Mouse (Mus musculus) stomach, embryonic 16.5 days (tissue): Measurements from ENCODE around the gene Mbd4. TPM values are rescaled to one million over a fixed set of nuclear protein-coding genes. Genes with fewer than 3 reads are reported as not detected.

Experiments used
- ATAC-seq: fragments of 200-750 bp; cut with Nextera tagmentation; 2 replicates; pipeline ENCODE4 v1.8.0; 2017; ENCODE audit warnings: moderate number of reproducible peaks, moderate TSS enrichment; ENCODE audit not compliant: insufficient read depth, low FRiP score
- H3K27ac ChIP-seq: fragments of 300-500 bp; sonication (generic); 2 replicates; pipeline ENCODE4 v1.5.1; 2014; ENCODE audit warnings: low read length
- H3K27me3 ChIP-seq: fragments of 300-500 bp; sonication (generic); 2 replicates; pipeline ENCODE4 v1.6.1; 2014; ENCODE audit warnings: low read length, control low read depth, mixed read lengths; ENCODE audit not compliant: control insufficient read depth, insufficient read depth
- H3K36me3 ChIP-seq: fragments of 300-500 bp; sonication (generic); 2 replicates; pipeline ENCODE4 v1.6.1; 2014; ENCODE audit warnings: low read length; ENCODE audit not compliant: control insufficient read depth, insufficient read depth
- H3K4me1 ChIP-seq: fragments of 300-500 bp; sonication (generic); 2 replicates; pipeline ENCODE4 v1.6.1; 2014; ENCODE audit warnings: low read length, control low read depth, mixed read lengths; ENCODE audit not compliant: control insufficient read depth, insufficient read depth
- H3K4me2 ChIP-seq: fragments of 300-500 bp; sonication (generic); 2 replicates; pipeline ENCODE4 v1.6.1; 2014; ENCODE audit warnings: low read depth, low read length, mixed read lengths
- H3K4me3 ChIP-seq: fragments of 300-500 bp; sonication (generic); replicated peaks from 2 replicates; pipeline ENCODE4 v1.5.1; 2014; ENCODE audit warnings: mild to moderate bottlenecking, low read length
- H3K9ac ChIP-seq: fragments of 300-500 bp; sonication (generic); 2 replicates; pipeline ENCODE4 v1.6.1; 2014; ENCODE audit warnings: low read length
- H3K9me3 ChIP-seq: fragments of 300-500 bp; sonication (generic); replicated peaks from 2 replicates; pipeline ENCODE4 v1.6.1; 2016; ENCODE audit warnings: low read length, control low read depth; ENCODE audit not compliant: control insufficient read depth
- WGBS: fragments of 180-500 bp; shearing (Covaris S2); extraction: QIAGEN DNeasy Blood & Tissue Kit; methylation state at CpG from one replicate; pipeline ENCODE4 v1.1.7; 2014; 5-methylcytosine and 5-hydroxymethylcytosine counted together
- polyA plus RNA-seq: library from polyadenylated mRNA; unstranded; fragments of >200 nt; fragmentation: Nextera tagmentation; extraction: Ambion mirVana; gene quantifications from 2 replicates; pipeline ENCODE4 v1.2.1, GENCODE M21; 2015

The Mbd4 gene
- 14.9 and 15.0 TPM in 2 replicates for polyA plus RNA-seq

DNA sequence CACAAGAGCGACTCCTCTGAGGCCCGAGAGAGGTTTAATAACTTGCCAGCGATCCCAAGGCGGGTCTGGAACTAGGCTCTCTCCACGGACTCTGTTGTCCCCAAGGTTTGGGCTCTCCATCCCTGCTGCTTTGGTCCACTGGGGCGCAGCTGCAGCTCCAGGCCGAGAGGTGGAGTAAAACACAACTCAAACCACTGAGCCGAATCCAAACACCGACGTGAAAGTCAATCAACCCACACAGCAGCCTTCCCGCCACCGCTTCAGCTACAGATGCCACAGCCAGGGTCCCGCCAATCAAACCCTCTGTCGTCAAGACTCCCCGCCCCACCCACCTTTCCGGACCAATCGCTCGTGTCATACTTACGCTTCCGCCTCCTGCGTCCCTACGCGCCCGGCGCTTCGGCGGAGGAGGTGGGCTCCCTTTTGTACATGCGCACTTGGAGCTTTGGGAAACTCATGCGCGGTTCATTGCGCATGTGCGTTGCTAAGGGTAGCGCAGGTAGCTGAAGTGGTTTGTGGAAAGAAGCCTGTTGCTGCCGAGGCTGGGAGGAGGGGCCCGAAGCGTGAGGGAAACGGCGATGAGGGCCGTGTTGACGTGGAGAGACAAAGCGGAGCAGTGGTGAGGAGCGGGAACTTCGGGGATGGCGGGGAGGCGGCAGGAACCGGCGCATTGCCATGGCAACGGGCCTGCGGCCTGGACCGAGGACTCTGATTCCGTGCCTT, at the start of gene Mbd4, which contains the start of gene Ift122:
Gene Mbd4, minus strand, starts transcription at position 281 of the 723 bp plus-strand sequence.
Gene Ift122, plus strand, starts transcription at position 380 of the 723 bp plus-strand sequence.
- Histone ChIP-seq H3K9me3 (no peaks in the 10 kb centered on the region), H3K27me3 (no peaks in the 10 kb centered on the region), H3K4me2 (peak within 1 kb of the TSS; percentile 61), H3K4me1 (peaks cover 17% of the 10 kb centered on the region), H3K36me3 (0 out of 2 replicates have a peak, but pooled peaks cover 5% of the 10 kb centered on the region), H3K27ac (peak within 1 kb of the TSS; percentile 90), H3K9ac (peak within 1 kb of the TSS; percentile 72), H3K4me3 (peak within 1 kb of the TSS; percentile 74)
- ATAC-seq, result peak; percentile 97
- under 1% methylated on average over 51 of the region's 51 CpGs for WGBS

DNA sequence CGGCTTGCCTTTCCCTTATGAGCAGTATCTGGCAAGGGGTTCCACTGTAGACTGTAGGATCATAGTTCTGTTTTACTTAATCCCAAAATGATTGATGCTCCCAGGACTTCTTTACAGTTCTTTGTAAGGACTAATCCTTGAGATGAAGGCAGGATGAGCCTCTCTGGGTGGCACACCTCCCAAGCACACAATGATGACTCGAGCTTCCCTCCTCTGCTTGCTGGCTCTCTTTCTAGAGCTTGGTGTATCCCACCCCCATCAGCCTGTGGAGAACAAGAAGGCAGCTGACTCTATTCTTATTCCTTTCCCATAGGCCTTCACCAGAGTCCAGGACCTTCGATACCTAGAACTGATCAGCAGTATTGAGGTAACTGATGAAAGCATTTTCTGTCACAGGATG, 49.4 kb upstream of the Mbd4 start:
- Histone ChIP-seq H3K4me2 (no peak overlapping the region), H3K4me3 (no peak overlapping the region), H3K27me3 (no peaks in the 10 kb centered on the region), H3K36me3 (no peaks in the 10 kb centered on the region), H3K4me1 (no peaks in the 10 kb centered on the region), H3K9ac (no peak overlapping the region), H3K27ac (no peak overlapping the region), H3K9me3 (no peaks in the 10 kb centered on the region)
- peak; percentile 4; the same call in 1 of the 2 replicates for ATAC-seq
- 72% methylated on average over 3 of the region's 3 CpGs for WGBS

DNA sequence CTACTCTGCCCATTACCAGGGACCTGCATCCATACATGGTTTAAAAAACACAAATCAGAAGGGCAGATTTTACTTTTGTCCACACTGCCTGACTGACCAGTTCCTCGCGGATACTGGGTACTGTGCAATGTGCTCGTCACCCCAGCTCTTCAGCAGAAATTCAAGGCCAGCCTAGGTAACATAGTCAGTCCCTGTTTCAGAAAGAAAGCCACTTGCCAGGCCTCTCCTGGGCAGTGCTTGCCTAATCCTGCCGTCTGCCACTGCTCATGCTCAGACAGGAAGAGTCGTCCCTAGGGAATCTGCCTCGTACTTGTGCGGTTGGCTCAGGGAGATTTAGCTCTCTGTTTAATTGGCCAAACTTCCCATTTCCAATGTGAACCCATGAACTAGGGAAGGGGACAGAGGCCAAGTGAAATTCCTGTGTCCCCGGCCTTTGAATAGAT, 48.3 kb upstream of the Mbd4 start:
- H3K4me2 ChIP-seq, result no peak overlapping the region
- ATAC-seq, result no peak

DNA sequence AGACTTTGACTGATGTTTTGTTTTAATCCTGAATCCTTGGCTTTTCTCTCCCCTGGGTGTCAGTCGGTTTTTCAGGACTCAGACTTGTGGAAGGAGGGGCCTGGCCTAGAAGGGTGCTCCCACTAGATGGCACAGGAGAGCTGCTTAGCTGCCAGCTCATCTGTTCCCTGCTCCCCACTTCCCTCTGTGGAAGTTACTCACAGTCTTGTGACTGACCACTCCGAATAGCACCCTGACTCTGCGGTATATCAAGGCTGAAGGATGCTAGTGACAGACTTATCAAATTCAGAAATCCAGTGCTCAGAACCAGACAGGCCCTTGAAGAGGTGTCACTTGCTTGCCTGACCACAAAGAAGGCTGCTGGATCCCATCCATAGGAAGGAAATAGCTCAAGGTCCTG, 47.9 kb upstream of the Mbd4 start:
- Histone ChIP-seq H3K4me3 (no peak overlapping the region), H3K4me1 (no peaks in the 10 kb centered on the region), H3K9ac (no peak overlapping the region), H3K36me3 (no peaks in the 10 kb centered on the region), H3K4me2 (no peak overlapping the region), H3K27ac (peak overlapping the region; percentile 25), H3K9me3 (no peaks in the 10 kb centered on the region), H3K27me3 (no peaks in the 10 kb centered on the region)
- ATAC-seq, result peak; percentile 57; the same call in 1 of the 2 replicates
- 16% methylated on average over 3 of the region's 3 CpGs for WGBS

More for the DNA sequence above, 48.3 kb upstream of the Mbd4 start:
- WGBS, result 73% methylated on average over 8 of the region's 8 CpGs
- H3K36me3 ChIP-seq, result no peaks in the 10 kb centered on the region
- H3K4me3 ChIP-seq, result no peak overlapping the region
- H3K27ac ChIP-seq, result peak overlapping the region; percentile 25
- no peaks in the 10 kb centered on the region for H3K27me3 ChIP-seq
- H3K4me1 ChIP-seq, result no peaks in the 10 kb centered on the region
- no peak overlapping the region for H3K9ac ChIP-seq
- no peaks in the 10 kb centered on the region for H3K9me3 ChIP-seq

DNA sequence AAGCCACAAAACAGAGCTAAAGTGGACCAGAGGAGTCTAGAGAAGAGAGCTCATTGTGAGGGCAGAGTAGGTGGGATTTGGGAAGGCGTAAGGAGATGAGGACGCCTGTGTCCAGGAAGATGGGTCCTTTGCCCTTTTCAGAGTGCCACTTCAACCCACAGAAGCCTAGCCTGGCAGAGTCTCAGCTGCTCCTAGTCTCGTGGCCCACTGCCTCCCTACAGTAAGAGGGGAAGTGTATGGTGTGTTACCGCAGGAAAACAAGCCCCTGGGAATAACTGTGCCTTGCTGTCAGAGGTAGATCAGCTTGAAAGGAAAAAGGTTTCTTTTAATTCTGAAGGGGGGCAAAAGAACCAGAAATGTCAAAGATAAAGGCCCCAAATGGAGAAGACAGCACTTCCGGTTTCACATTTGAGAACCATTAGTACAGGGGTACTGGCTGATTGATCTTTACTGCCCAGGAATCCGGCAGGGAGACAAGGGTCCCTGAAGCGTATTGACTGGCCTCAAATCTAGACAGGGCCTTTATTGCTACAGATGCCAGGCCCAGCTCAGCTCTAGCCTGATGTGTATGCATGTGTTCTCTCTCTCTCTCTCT, 44.9 kb upstream of the Mbd4 start:
- Histone ChIP-seq H3K4me1 (no peaks in the 10 kb centered on the region), H3K36me3 (no peaks in the 10 kb centered on the region), H3K27me3 (no peaks in the 10 kb centered on the region), H3K4me3 (no peak overlapping the region), H3K27ac (no peak overlapping the region), H3K9me3 (no peaks in the 10 kb centered on the region), H3K4me2 (no peak overlapping the region), H3K9ac (no peak overlapping the region)
- WGBS, result 77% methylated on average over 7 of the region's 7 CpGs
- no peak for ATAC-seq

DNA sequence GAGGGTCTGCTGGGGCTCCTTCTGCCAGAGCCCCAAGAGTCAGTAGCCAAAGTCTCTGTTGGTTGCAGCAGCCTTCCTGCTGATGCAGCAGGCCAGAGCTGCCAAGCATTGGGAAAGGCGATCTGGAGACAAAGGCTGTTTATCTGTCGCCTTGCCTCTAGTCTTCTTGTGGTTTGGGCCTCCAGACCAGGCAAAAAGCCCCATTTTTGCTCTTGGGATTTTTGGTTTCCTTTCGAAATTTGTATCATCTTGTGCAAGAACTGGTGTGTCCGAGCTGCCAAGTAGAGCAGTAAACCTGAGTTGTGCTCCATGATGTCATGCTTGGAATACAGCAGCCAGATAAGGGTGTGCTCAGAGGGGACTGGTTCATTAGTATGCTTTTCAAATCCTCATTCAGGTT, 43.9 kb upstream of the Mbd4 start:
- H3K36me3 ChIP-seq, result no peaks in the 10 kb centered on the region
- H3K4me3 ChIP-seq, result no peak overlapping the region
- no peak overlapping the region for H3K4me2 ChIP-seq
- no peak overlapping the region for H3K9ac ChIP-seq
- no peaks in the 10 kb centered on the region for H3K27me3 ChIP-seq
- H3K27ac ChIP-seq, result no peak overlapping the region
- no peak for ATAC-seq
- WGBS, result 64% methylated on average over 4 of the region's 4 CpGs
- H3K9me3 ChIP-seq, result no peaks in the 10 kb centered on the region
- H3K4me1 ChIP-seq, result peaks cover 3% of the 10 kb centered on the region

DNA sequence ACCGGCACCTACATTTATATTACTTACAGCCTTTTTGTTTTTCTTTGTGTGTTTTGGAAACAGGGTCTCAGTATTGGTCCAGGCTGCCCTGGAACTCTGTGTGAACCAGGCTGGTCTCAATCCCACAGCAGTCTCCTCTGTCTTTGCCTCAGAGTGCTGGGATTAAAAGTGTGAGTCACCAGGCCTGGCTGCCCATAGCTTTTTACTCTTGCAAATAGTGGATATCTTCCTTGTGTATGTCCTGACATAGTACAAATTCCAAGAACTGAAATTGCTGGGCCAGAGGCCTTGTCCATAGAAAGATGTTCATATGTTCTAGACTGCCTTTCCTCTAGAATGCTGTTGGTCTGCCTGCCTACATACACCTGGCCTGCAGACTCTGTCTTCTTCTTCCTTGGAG, 43.2 kb upstream of the Mbd4 start:
- Histone ChIP-seq H3K4me2 (no peak overlapping the region), H3K9ac (no peak overlapping the region), H3K9me3 (no peaks in the 10 kb centered on the region), H3K36me3 (no peaks in the 10 kb centered on the region), H3K4me1 (peaks cover 9% of the 10 kb centered on the region), H3K27me3 (no peaks in the 10 kb centered on the region), H3K27ac (no peak overlapping the region), H3K4me3 (no peak overlapping the region)
- ATAC-seq, result no peak
- 83% methylated on average over 1 of the region's 1 CpGs for WGBS

DNA sequence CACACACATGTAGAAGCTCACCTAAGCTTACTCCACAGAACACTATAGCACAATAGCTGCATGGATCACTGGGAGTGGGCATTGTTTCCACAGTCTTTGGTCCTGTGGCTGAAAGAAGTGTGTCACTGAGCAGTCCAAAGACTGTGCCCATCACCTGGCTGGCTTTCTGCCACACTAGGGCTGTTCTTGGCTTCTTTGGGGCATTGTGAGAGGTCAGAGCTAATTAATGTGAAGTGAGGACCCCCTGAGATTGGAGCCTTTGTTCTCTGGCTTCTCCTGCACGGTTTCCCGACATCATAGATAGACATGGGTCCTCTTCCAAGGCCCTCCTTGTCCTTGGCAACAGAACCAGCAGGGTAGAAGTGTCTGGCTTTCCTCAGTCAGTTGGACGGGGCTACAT, 39.2 kb upstream of the Mbd4 start:
- Histone ChIP-seq H3K4me1 (peaks cover 14% of the 10 kb centered on the region), H3K36me3 (peaks cover 11% of the 10 kb centered on the region), H3K4me3 (no peak overlapping the region), H3K9me3 (no peaks in the 10 kb centered on the region), H3K27me3 (no peaks in the 10 kb centered on the region), H3K27ac (peak overlapping the region; percentile 83), H3K9ac (no peak overlapping the region), H3K4me2 (no peak overlapping the region)
- WGBS, result 71% methylated on average over 3 of the region's 3 CpGs
- ATAC-seq, result no peak

DNA sequence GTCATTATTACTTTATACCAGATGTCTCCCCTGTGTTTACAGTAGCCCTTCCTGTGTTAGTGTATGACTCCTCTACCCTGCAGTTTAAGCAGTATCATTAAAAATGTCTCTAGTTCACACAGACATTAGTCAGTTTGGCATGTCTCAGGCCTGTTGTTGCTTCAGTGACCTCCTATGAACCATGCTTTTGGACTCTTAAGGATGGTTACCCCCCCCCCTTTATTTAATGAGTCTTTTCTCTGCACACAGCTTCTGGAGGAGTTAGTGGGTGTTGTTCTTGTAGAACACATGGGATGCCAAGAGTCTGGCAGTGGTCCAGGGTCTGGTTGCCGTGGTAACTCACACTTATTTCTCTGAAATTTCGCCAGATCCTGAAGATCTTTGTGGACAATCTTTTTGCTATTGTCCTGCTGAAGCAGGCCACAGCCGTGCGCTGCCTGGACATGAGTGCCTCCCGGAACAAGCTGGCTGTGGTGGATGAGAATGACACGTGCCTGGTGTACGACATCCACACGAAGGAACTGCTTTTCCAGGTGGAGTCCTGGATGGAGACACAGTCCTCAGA, 38.4 kb upstream of the Mbd4 start:
- H3K27ac ChIP-seq, result peak overlapping the region; percentile 83
- ATAC-seq, result peak; percentile 34; the same call in 1 of the 2 replicates
- H3K4me2 ChIP-seq, result no peak overlapping the region
- H3K9ac ChIP-seq, result peak overlapping the region; percentile 41
- 44% methylated on average over 8 of the region's 8 CpGs for WGBS
- H3K36me3 ChIP-seq, result peaks cover 11% of the 10 kb centered on the region
- peaks cover 14% of the 10 kb centered on the region for H3K4me1 ChIP-seq
- no peak overlapping the region for H3K4me3 ChIP-seq
- no peaks in the 10 kb centered on the region for H3K9me3 ChIP-seq
- H3K27me3 ChIP-seq, result no peaks in the 10 kb centered on the region
